Mouse (Mus musculus) liver, postnatal 0 days (tissue): ENCODE results near the gene Avil. TPM values are rescaled to one million over a fixed set of nuclear protein-coding genes. Genes with fewer than 3 reads are reported as not detected.
A peak's percentile ranks its signal among the peaks of the same experiment; 100 is the strongest.

Experiments used
- ATAC-seq: fragments of 200-750 bp; cut with Nextera tagmentation; 2 replicates; pipeline ENCODE4 v1.8.0; 2017; ENCODE audit warnings: mild to moderate bottlenecking, moderate library complexity
- DNase-seq: peaks from one replicate; pipeline ENCODE4 v3.0.0-alpha.2; 2016
- H3K27ac ChIP-seq: fragments of 300-500 bp; sonication (generic); 2 replicates; pipeline ENCODE4 v1.5.1; 2014; ENCODE audit warnings: antibody characterized with exemption, moderate library complexity, mild to moderate bottlenecking, low read depth
- H3K27me3 ChIP-seq: fragments of 300-500 bp; sonication (generic); 2 replicates; pipeline ENCODE4 v1.6.1; 2014; ENCODE audit warnings: low read length, control low read depth, mixed read lengths; ENCODE audit not compliant: insufficient read depth
- H3K36me3 ChIP-seq: fragments of 300-500 bp; sonication (generic); replicated peaks from 2 replicates; pipeline ENCODE4 v1.6.1; 2014; ENCODE audit warnings: mild to moderate bottlenecking, control low read depth, low read length, moderate library complexity, mixed read lengths; ENCODE audit not compliant: insufficient read depth
- H3K4me1 ChIP-seq: fragments of 300-500 bp; sonication (generic); 2 replicates; pipeline ENCODE4 v1.6.1; 2014; ENCODE audit warnings: antibody characterized with exemption, mild to moderate bottlenecking, control low read depth; ENCODE audit not compliant: insufficient read depth
- H3K4me2 ChIP-seq: fragments of 300-500 bp; sonication (generic); 2 replicates; pipeline ENCODE4 v1.6.1; 2014; ENCODE audit warnings: low read depth, mild to moderate bottlenecking, low read length, moderate library complexity, mixed read lengths
- H3K4me3 ChIP-seq: fragments of 300-500 bp; sonication (generic); 2 replicates; pipeline ENCODE4 v1.5.1; 2014; ENCODE audit warnings: low read depth, low read length
- H3K9ac ChIP-seq: fragments of 300-500 bp; sonication (generic); replicated peaks from 2 replicates; pipeline ENCODE4 v1.6.1; 2014; ENCODE audit warnings: mild to moderate bottlenecking, moderate library complexity
- H3K9me3 ChIP-seq: fragments of 300-500 bp; sonication (generic); 2 replicates; pipeline ENCODE4 v1.6.1; 2016; ENCODE audit warnings: mild to moderate bottlenecking, control low read depth, low read length, mixed read lengths
- CTCF ChIP-seq: sonication (generic); IDR thresholded peaks from 2 replicates; pipeline ENCODE4 v1.5.1; 2016; ENCODE audit warnings: antibody characterized with exemption, low read depth
- EP300 ChIP-seq: IDR thresholded peaks from 2 replicates; pipeline ENCODE4 v1.6.1; 2016; ENCODE audit warnings: antibody characterized with exemption, low read depth, mild to moderate bottlenecking
- WGBS: fragments of 180-500 bp; shearing (Covaris S2); extraction: QIAGEN DNeasy Blood & Tissue Kit; methylation state at CpG from one replicate; pipeline ENCODE4 v1.1.7; 2014; ENCODE audit not compliant: insufficient replicate concordance; 5-methylcytosine and 5-hydroxymethylcytosine counted together
- polyA plus RNA-seq: library from polyadenylated mRNA; unstranded; fragments of >200 nt; fragmentation: Nextera tagmentation; extraction: Ambion mirVana; gene quantifications from 2 replicates; pipeline ENCODE4 v1.2.1, GENCODE M21; 2015

Avil gene
- 0.04 TPM in 1 of 2 replicates, not detected in the other for polyA plus RNA-seq

DNA sequence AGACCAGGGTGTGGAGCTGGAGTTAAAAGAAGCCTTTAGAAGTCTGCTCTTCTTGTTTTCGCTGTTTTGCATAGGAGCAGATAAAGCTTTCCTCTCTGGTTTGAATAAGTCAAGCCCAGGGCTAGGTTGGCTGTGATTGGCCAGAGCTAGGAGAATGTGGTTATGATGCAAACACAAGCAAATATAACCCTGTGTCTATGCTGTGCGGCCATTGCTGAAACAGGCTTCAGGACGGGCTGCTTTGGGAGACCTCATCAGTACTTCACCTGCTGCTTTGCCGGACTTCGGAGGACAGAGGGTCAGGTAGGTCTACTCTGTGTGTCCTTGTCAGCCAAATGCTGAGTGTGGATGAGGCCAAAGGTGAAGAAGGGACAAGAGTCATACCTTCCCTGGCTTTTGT is at the start of gene Avil:
TSS of gene Avil (plus strand) at position 181 of the 400 bp plus-strand sequence.
- ATAC-seq: peak; percentile 62

DNA sequence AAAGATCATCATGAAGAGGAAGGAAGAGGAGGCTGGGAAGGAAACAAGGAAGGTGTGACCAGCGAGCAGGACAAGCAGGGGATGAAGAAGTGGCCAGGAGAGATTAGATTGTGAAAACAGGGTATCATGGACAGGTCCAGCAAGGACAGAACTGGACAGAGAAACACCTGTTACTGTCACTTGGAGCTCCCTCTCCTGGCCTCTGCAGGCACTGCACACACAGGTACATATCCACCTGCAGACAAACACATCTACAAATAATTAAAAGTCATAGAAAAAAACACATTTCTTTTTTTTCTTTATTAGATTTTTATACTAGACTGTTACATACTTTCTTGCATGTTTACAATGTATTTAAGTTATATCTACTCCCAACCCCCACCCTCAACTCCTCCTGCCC is 48.1 kb upstream of the Avil start:
- Histone ChIP-seq H3K9ac (no peak overlapping the region), H3K9me3 (peaks cover 2% of the 10 kb centered on the region; the same call in 1 of the 2 replicates), H3K4me1 (0 out of 2 replicates have a peak, but pooled peaks cover 3% of the 10 kb centered on the region), H3K27me3 (no peaks in the 10 kb centered on the region), H3K27ac (no peak overlapping the region), H3K4me2 (no peak overlapping the region), H3K4me3 (no peak overlapping the region), H3K36me3 (no peaks in the 10 kb centered on the region)
- ATAC-seq: no peak
- DNase-seq: no peak
- TF ChIP-seq CTCF (peak; percentile 27; the same call in 1 of the 2 replicates), EP300 (no peak)
- WGBS: 83% methylated on average over 1 of the region's 1 CpGs

More for the DNA sequence above, at the start of gene Avil:
- 66% methylated on average over 5 of the region's 5 CpGs for WGBS
- H3K4me1 ChIP-seq: no peaks in the 10 kb centered on the region
- no peak within 1 kb of the TSS for H3K4me3 ChIP-seq
- no peak for DNase-seq
- peaks cover 23% of the 10 kb centered on the region for H3K36me3 ChIP-seq
- H3K4me2 ChIP-seq: no peak within 1 kb of the TSS
- H3K27me3 ChIP-seq: no peaks in the 10 kb centered on the region
- no peak within 1 kb of the TSS for H3K27ac ChIP-seq
- no peaks in the 10 kb centered on the region for H3K9me3 ChIP-seq
- no peak within 1 kb of the TSS for H3K9ac ChIP-seq
- TF ChIP-seq EP300 (no peak), CTCF (no peak)

GRCm38 (mm10) chr10:126953029-126953471 is 47.5 kb upstream of the Avil start:
- Histone ChIP-seq H3K36me3 (no peaks in the 10 kb centered on the region), H3K27ac (no peak overlapping the region), H3K9ac (no peak overlapping the region), H3K4me3 (no peak overlapping the region), H3K4me2 (no peak overlapping the region), H3K27me3 (no peaks in the 10 kb centered on the region), H3K9me3 (peaks cover 2% of the 10 kb centered on the region; the same call in 1 of the 2 replicates), H3K4me1 (0 out of 2 replicates have a peak, but pooled peaks cover 3% of the 10 kb centered on the region)
- TF ChIP-seq CTCF: no peak
- no peak for TF ChIP-seq EP300
- DNase-seq (no peak), ATAC-seq (no peak)
- 78% methylated on average over 3 of the region's 3 CpGs for WGBS

GRCm38 (mm10) chr10:126956692-126957358 is 43.7 kb upstream of the Avil start:
- no peaks in the 10 kb centered on the region for H3K36me3 ChIP-seq
- DNase-seq: no peak
- H3K9me3 ChIP-seq: peaks cover 2% of the 10 kb centered on the region; the same call in 1 of the 2 replicates
- no peak overlapping the region for H3K4me2 ChIP-seq
- no peak overlapping the region for H3K27ac ChIP-seq
- ATAC-seq: no peak
- no peaks in the 10 kb centered on the region for H3K27me3 ChIP-seq
- TF ChIP-seq CTCF (no peak), EP300 (no peak)
- no peak overlapping the region for H3K9ac ChIP-seq
- H3K4me1 ChIP-seq: peaks cover 5% of the 10 kb centered on the region; the same call in 1 of the 2 replicates
- WGBS: 47% methylated on average over 15 of the region's 15 CpGs
- no peak overlapping the region for H3K4me3 ChIP-seq

GRCm38 (mm10) chr10:126957359-126958107 is 43.0 kb upstream of the Avil start:
- WGBS: 13% methylated on average over 25 of the region's 25 CpGs
- Histone ChIP-seq H3K36me3 (no peaks in the 10 kb centered on the region), H3K9ac (no peak overlapping the region), H3K4me1 (peaks cover 12% of the 10 kb centered on the region), H3K4me2 (0 out of 2 replicates have a peak overlapping the region, but pooled peaks have one; percentile 1), H3K4me3 (no peak overlapping the region), H3K27ac (no peak overlapping the region), H3K27me3 (no peaks in the 10 kb centered on the region), H3K9me3 (no peaks in the 10 kb centered on the region)
- peak; percentile 86 for ATAC-seq
- TF ChIP-seq CTCF (no peak), EP300 (no peak)
- peak; percentile 59 for DNase-seq

GRCm38 (mm10) chr10:126960496-126960895 is 40.0 kb upstream of the Avil start:
- no peaks in the 10 kb centered on the region for H3K36me3 ChIP-seq
- no peak for ATAC-seq
- no peak for DNase-seq
- no peaks in the 10 kb centered on the region for H3K27me3 ChIP-seq
- no peak overlapping the region for H3K9ac ChIP-seq
- no peak overlapping the region for H3K27ac ChIP-seq
- 81% methylated on average over 8 of the region's 8 CpGs for WGBS
- H3K9me3 ChIP-seq: no peaks in the 10 kb centered on the region
- no peak overlapping the region for H3K4me3 ChIP-seq
- H3K4me1 ChIP-seq: peaks cover 15% of the 10 kb centered on the region
- no peak for TF ChIP-seq CTCF
- TF ChIP-seq EP300: no peak
- H3K4me2 ChIP-seq: no peak overlapping the region
